In the genomic region with DNA sequence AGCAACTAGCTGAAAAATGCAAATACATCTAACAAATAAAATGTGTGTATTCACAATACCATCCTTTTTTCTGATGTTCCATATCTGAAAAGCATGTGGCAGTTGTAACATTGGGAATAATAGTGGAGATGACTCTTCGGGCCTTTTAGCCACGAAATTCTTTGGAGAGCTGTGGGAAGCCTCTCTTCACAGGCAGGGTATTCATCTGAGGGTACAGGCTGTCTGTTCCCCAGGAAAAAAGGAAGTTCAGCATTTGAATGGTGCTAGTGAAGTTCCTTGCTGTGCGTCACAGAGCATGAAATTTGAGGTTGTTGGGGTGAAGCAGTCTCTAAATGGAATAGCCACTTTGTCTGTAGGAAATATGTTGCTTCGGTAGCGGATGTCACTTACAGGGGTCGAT, we compare ENCODE assay signal across 26 mouse cellular contexts.
DNase-seq lines count a peak whose midpoint lies in the region; ATAC-seq lines count a peak whose summit lies in the region.
"Had no signal": no experiment of that assay in that cellular context is flagged by ENCODE, and none has a peak within 500 bp of the region (broad histone marks: within the 10 kb centered on the region; RNA-seq: fewer than 3 reads in every experiment).

No protein-coding gene starts in this region.

- H3K4me3 ChIP-seq in hindbrain, embryonic 10.5 days, result no peak overlapping the region
- H3K4me3 ChIP-seq in hindbrain, embryonic 14.5 days (replicated peaks; ENCODE audit: low read length), result no peak overlapping the region
- H3K4me3 ChIP-seq: forebrain, embryonic 13.5 days; heart, embryonic 15.5 days; limb, embryonic 12.5 days; liver, embryonic 12.5 days had no signal

- H3K27me3 ChIP-seq in hindbrain, embryonic 10.5 days (ENCODE audit: insufficient read depth, poor library complexity, severe bottlenecking), result no peaks in the 10 kb centered on the region
- no peaks in the 10 kb centered on the region for H3K27me3 ChIP-seq in hindbrain, embryonic 14.5 days (ENCODE audit: control insufficient read depth, insufficient read depth, low read length)
- H3K27me3 ChIP-seq: CH12.LX; forebrain, embryonic 13.5 days; heart, embryonic 15.5 days; limb, embryonic 12.5 days; liver, embryonic 12.5 days had no signal

- peaks cover 8% of the 10 kb centered on the region; the same call in 1 of the 2 replicates for H3K4me1 ChIP-seq in hindbrain, embryonic 10.5 days (replicated peaks)
- H3K4me1 ChIP-seq in hindbrain, embryonic 14.5 days (replicated peaks; ENCODE audit: control insufficient read depth, insufficient read depth, low read length), result no peaks in the 10 kb centered on the region
- H3K4me1 ChIP-seq: forebrain, embryonic 13.5 days; heart, embryonic 15.5 days; limb, embryonic 12.5 days; liver, embryonic 12.5 days had no signal

- ATAC-seq in hindbrain, embryonic 14.5 days (ENCODE audit: low FRiP score), result no peak
- ATAC-seq: forebrain, embryonic 13.5 days; inflammation-experienced regulatory T-cells, adult 6 months; liver, embryonic 12.5 days had no signal

- H3K4me2 ChIP-seq in hindbrain, embryonic 14.5 days (replicated peaks), result no peak overlapping the region
- H3K4me2 ChIP-seq: forebrain, embryonic 13.5 days; heart, embryonic 15.5 days; limb, embryonic 12.5 days; liver, embryonic 12.5 days had no signal

- no peak overlapping the region for H3K9ac ChIP-seq in hindbrain, embryonic 14.5 days
- H3K9ac ChIP-seq: forebrain, embryonic 13.5 days; heart, embryonic 15.5 days; limb, embryonic 12.5 days; liver, embryonic 12.5 days had no signal

- no peak overlapping the region for H3K27ac ChIP-seq in hindbrain, embryonic 10.5 days
- H3K27ac ChIP-seq in hindbrain, embryonic 14.5 days, result no peak overlapping the region
- H3K27ac ChIP-seq: forebrain, embryonic 13.5 days; heart, embryonic 15.5 days; kidney, postnatal 0 days; limb, embryonic 12.5 days; liver, embryonic 12.5 days had no signal

- WGBS in hindbrain, embryonic 10.5 days, result 20% methylated on average over 6 of the region's 6 CpGs
- 9% methylated on average over 6 of the region's 6 CpGs for WGBS in hindbrain, embryonic 14.5 days

- DNase-seq in hindbrain, embryonic 10.5 days (ENCODE audit: low spot score), result peak; percentile 32
- DNase-seq in hindbrain, embryonic 14.5 days (ENCODE audit: low spot score), result no peak
- peak; percentile 18 for DNase-seq in retina, embryonic 14.5 days (ENCODE audit: low spot score)
- no peak for DNase-seq in retina, postnatal 1 day
- DNase-seq in mesoderm, embryonic 11.5 days (ENCODE audit: low read depth, low spot score), result peak; percentile 13
- DNase-seq in left cerebral cortex, postnatal 4 days, result no peak
- no peak for DNase-seq in ovary, adult 18-20 months (ENCODE audit: low spot score)
- DNase-seq: adrenal gland, adult 2 months; B cell, adult 2 months; cerebellum, adult 9-10 months; heart, postnatal 36 days; kidney, adult 2 months; layer of hippocampus, postnatal 36 days; lung, adult 18-20 months; lung, postnatal 10 days; right cerebral cortex, adult 18-20 months; right cerebral cortex, postnatal 4 days; thymus, postnatal 25 days had no signal

- intact Hi-C loops in left cerebral cortex, postnatal 4 days (cut with DNase I), result no loop called here

- no peaks in the 10 kb centered on the region for H3K9me3 ChIP-seq in hindbrain, embryonic 10.5 days
- H3K9me3 ChIP-seq in hindbrain, embryonic 14.5 days (ENCODE audit: control insufficient read depth, low read length), result no peaks in the 10 kb centered on the region
- H3K9me3 ChIP-seq: forebrain, embryonic 13.5 days; G1E; heart, embryonic 15.5 days; limb, embryonic 12.5 days; liver, embryonic 12.5 days had no signal

- no peaks in the 10 kb centered on the region for H3K36me3 ChIP-seq in hindbrain, embryonic 10.5 days
- no peaks in the 10 kb centered on the region for H3K36me3 ChIP-seq in hindbrain, embryonic 14.5 days (replicated peaks; ENCODE audit: control insufficient read depth, insufficient read depth)
- H3K36me3 ChIP-seq: G1E; heart, embryonic 15.5 days; limb, embryonic 12.5 days; liver, embryonic 12.5 days had no signal

Comparison
In these comparisons a context has a peak if more than half of its experiments do, and no peak if none do; other contexts are left out.
1. DNase-seq: peak in hindbrain, embryonic 10.5 days (single experiment), retina, embryonic 14.5 days (single experiment) and mesoderm, embryonic 11.5 days (single experiment); none in hindbrain, embryonic 14.5 days (single experiment), retina, postnatal 1 day (single experiment), left cerebral cortex, postnatal 4 days (single experiment) and ovary, adult 18-20 months (single experiment).